Mouse (Mus musculus) embryonic facial prominence, embryonic 11.5 days (tissue): ENCODE data around the gene Dnaja4. TPM values are rescaled to one million over a fixed set of nuclear protein-coding genes. Genes with fewer than 3 reads are reported as not detected.

Source experiments
- ATAC-seq: fragments of 200-750 bp; cut with Nextera tagmentation; replicated peaks from 2 replicates; pipeline ENCODE4 v1.8.0; 2017; ENCODE audit warnings: low read depth; ENCODE audit not compliant: insufficient number of reproducible peaks, low FRiP score, low TSS enrichment
- DNase-seq: peaks from one replicate; pipeline ENCODE4 v3.0.0-alpha.2; 2015; ENCODE audit warnings: low spot score
- H3K27ac ChIP-seq: fragments of 300-500 bp; sonication (generic); replicated peaks from 2 replicates; pipeline ENCODE4 v1.5.1; 2014; ENCODE audit warnings: mild to moderate bottlenecking, low read depth, low read length, control low read depth
- H3K27me3 ChIP-seq: fragments of 300-500 bp; sonication (generic); 2 replicates; pipeline ENCODE4 v1.6.1; 2014; ENCODE audit warnings: mild to moderate bottlenecking, low read length, moderate library complexity, mixed read lengths; ENCODE audit not compliant: control insufficient read depth, insufficient read depth
- H3K36me3 ChIP-seq: fragments of 300-500 bp; sonication (generic); replicated peaks from 2 replicates; pipeline ENCODE4 v1.6.1; 2014; ENCODE audit warnings: low read depth, mild to moderate bottlenecking, low read length, moderate library complexity, mixed read lengths; ENCODE audit not compliant: control insufficient read depth, insufficient read depth
- H3K4me1 ChIP-seq: fragments of 300-500 bp; sonication (generic); 2 replicates; pipeline ENCODE4 v1.6.1; 2014; ENCODE audit warnings: low read length, mixed read lengths; ENCODE audit not compliant: control insufficient read depth, insufficient read depth
- H3K4me2 ChIP-seq: fragments of 300-500 bp; sonication (generic); 2 replicates; pipeline ENCODE4 v1.6.1; 2014; ENCODE audit warnings: low read depth, mild to moderate bottlenecking, control low read depth, low read length, moderate library complexity
- H3K4me3 ChIP-seq: fragments of 300-500 bp; sonication (generic); 2 replicates; pipeline ENCODE4 v1.5.1; 2014; ENCODE audit warnings: low read depth, low read length, control low read depth
- H3K9ac ChIP-seq: fragments of 300-500 bp; sonication (generic); replicated peaks from 2 replicates; pipeline ENCODE4 v1.6.1; 2014; ENCODE audit warnings: mild to moderate bottlenecking, control low read depth, low read length
- H3K9me3 ChIP-seq: fragments of 300-500 bp; sonication (generic); replicated peaks from 2 replicates; pipeline ENCODE4 v1.6.1; 2016; ENCODE audit warnings: mild to moderate bottlenecking, low read length, inconsistent platforms, mixed read lengths; ENCODE audit not compliant: control insufficient read depth
- WGBS: fragments of 180-500 bp; shearing (Covaris S2); extraction: QIAGEN DNeasy Blood & Tissue Kit; methylation state at CpG from one replicate; pipeline ENCODE4 v1.1.7; 2014; 5-methylcytosine and 5-hydroxymethylcytosine counted together
- polyA plus RNA-seq: library from polyadenylated mRNA; unstranded; fragments of >200 nt; fragmentation: Nextera tagmentation; extraction: Ambion mirVana; gene quantifications from 2 replicates; pipeline ENCODE4 v1.2.1, GENCODE M21; 2014

Gene Dnaja4
- polyA plus RNA-seq, 1 experiment from 2014 or later: 4.7 TPM

DNA sequence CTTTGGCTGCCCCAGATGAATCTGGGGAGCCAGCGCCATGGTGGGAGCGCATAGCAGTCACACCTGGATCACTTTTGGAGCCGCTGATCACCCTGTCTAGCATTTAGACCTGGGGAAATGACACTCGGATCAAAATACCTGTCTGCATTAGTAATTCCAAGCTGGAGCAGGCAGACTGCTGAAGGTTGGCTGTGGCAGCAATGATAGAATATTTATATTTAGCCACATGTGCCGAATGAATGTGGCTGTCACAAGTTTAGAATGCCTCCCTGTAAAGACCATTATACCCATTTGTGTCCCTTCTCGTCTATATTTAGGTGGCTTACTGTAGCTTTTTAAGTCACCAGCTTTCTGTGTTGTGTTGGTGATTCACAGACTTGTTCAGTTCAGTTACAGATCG lies 2.1 kb downstream of the Dnaja4 start:
- H3K4me2 ChIP-seq: no peak overlapping the region

GRCm38 (mm10) chr9:54702581-54702980 lies 3.9 kb downstream of the Dnaja4 start:
- Histone ChIP-seq H3K4me2 (no peak overlapping the region), H3K9ac (no peak overlapping the region), H3K9me3 (no peaks in the 10 kb centered on the region), H3K4me1 (peaks cover 3% of the 10 kb centered on the region), H3K27me3 (peaks cover 8% of the 10 kb centered on the region), H3K27ac (no peak overlapping the region), H3K4me3 (no peak overlapping the region), H3K36me3 (no peaks in the 10 kb centered on the region)
- WGBS: 82% methylated on average over 2 of the region's 2 CpGs
- no peak for ATAC-seq
- no peak for DNase-seq

More for the DNA sequence above, 2.1 kb downstream of the Dnaja4 start:
- Histone ChIP-seq H3K9me3 (no peaks in the 10 kb centered on the region), H3K4me3 (no peak overlapping the region), H3K9ac (no peak overlapping the region), H3K27me3 (peaks cover 8% of the 10 kb centered on the region), H3K4me1 (peaks cover 3% of the 10 kb centered on the region), H3K36me3 (no peaks in the 10 kb centered on the region), H3K27ac (no peak overlapping the region)
- 70% methylated on average over 7 of the region's 7 CpGs for WGBS
- no peak for ATAC-seq
- DNase-seq: no peak

DNA sequence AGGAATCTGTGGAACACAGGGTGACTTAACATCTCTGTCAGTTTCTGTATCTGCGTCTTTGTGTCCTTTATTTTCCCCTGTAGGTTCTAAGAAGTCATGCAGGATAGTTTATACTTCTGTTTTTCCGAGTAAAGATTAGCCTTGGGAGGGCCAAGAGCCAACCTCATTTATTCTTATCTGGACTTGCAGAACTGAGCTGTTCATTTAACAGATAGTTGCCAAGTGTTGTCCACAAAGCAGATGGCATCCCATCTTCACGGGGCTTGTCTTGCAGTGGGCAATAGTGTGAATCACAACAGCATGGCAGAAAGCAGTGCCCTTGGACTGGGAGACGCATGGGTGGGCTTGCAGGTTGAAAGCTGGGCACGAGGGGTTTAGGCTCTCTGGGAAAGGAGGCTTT lies 5.7 kb downstream of the Dnaja4 start:
- 84% methylated on average over 5 of the region's 5 CpGs for WGBS
- ATAC-seq (no peak), DNase-seq (no peak)
- H3K27ac ChIP-seq: no peak overlapping the region
- no peaks in the 10 kb centered on the region for H3K36me3 ChIP-seq
- 0 out of 2 replicates have a peak, but pooled peaks cover 2% of the 10 kb centered on the region for H3K27me3 ChIP-seq
- H3K4me1 ChIP-seq: peaks cover 3% of the 10 kb centered on the region
- H3K9me3 ChIP-seq: no peaks in the 10 kb centered on the region
- H3K9ac ChIP-seq: no peak overlapping the region
- no peak overlapping the region for H3K4me2 ChIP-seq
- H3K4me3 ChIP-seq: no peak overlapping the region

- DNase-seq (no peak), ATAC-seq (no peak)
- H3K27me3 ChIP-seq: no peaks in the 10 kb centered on the region
- H3K9me3 ChIP-seq: no peaks in the 10 kb centered on the region
- no peaks in the 10 kb centered on the region for H3K36me3 ChIP-seq
- no peak overlapping the region for H3K4me3 ChIP-seq
- WGBS: 65% methylated on average over 1 of the region's 1 CpGs
- H3K4me2 ChIP-seq: no peak overlapping the region
- H3K4me1 ChIP-seq: no peaks in the 10 kb centered on the region
- H3K27ac ChIP-seq: no peak overlapping the region
- no peak overlapping the region for H3K9ac ChIP-seq
Observed at GRCm38 (mm10) chr9:54705561-54705960, 6.9 kb downstream of the Dnaja4 start.

GRCm38 (mm10) chr9:54707288-54707999 lies 8.8 kb downstream of the Dnaja4 start:
- Histone ChIP-seq H3K27ac (no peak overlapping the region), H3K36me3 (no peaks in the 10 kb centered on the region), H3K9me3 (no peaks in the 10 kb centered on the region), H3K4me2 (no peak overlapping the region), H3K4me1 (no peaks in the 10 kb centered on the region), H3K27me3 (no peaks in the 10 kb centered on the region), H3K4me3 (no peak overlapping the region), H3K9ac (no peak overlapping the region)
- DNase-seq (no peak), ATAC-seq (no peak)
- 65% methylated on average over 8 of the region's 8 CpGs for WGBS

DNA sequence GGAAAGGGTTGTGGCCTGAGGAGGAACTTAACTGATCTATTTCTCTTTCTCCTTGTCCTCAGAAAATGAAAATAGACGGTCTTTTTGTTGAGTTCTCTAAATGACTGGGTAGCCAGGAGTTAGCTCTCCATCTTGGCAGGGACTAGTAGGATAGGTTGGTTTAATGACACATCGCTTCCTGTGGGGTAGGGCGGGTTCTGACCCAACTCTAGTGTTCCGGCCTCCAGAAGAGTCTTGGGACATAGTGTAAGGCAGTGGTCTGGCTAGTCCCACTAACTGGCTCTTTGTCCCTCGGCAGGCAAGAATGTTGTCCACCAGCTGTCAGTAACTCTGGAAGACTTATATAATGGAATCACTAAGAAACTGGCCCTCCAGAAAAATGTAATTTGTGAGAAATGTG lies 9.4 kb downstream of the Dnaja4 start:
- no peak for DNase-seq
- H3K27ac ChIP-seq: no peak overlapping the region
- H3K4me3 ChIP-seq: no peak overlapping the region
- no peak overlapping the region for H3K9ac ChIP-seq
- no peak overlapping the region for H3K4me2 ChIP-seq
- no peaks in the 10 kb centered on the region for H3K36me3 ChIP-seq
- 81% methylated on average over 5 of the region's 5 CpGs for WGBS
- no peaks in the 10 kb centered on the region for H3K4me1 ChIP-seq
- no peak for ATAC-seq
- H3K9me3 ChIP-seq: no peaks in the 10 kb centered on the region
- no peaks in the 10 kb centered on the region for H3K27me3 ChIP-seq

DNA sequence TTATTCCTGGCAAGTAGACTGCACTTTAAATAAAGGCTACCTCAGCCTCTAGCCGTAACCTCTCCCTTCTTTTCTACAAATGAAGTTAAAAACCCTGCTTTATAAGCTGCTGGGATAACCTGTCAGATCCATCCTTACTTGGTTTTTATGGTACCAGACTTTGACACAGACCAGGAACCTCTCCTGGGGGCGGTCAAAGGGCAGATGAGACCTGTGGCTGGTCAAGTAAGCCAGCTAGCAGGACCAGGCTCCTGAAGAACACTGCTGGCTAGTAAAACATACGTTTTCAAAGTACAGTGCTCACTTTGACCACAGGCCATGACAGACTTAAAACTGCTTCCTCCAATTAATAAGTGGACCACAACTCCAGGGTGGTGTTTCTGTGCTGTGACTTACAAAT lies 17.1 kb downstream of the Dnaja4 start:
- WGBS: 92% methylated on average over 3 of the region's 3 CpGs
- Histone ChIP-seq H3K4me2 (no peak overlapping the region), H3K4me3 (no peak overlapping the region), H3K9me3 (no peaks in the 10 kb centered on the region), H3K27me3 (no peaks in the 10 kb centered on the region), H3K4me1 (no peaks in the 10 kb centered on the region), H3K27ac (no peak overlapping the region), H3K36me3 (peaks cover 5% of the 10 kb centered on the region), H3K9ac (no peak overlapping the region)
- DNase-seq (no peak), ATAC-seq (no peak)

DNA sequence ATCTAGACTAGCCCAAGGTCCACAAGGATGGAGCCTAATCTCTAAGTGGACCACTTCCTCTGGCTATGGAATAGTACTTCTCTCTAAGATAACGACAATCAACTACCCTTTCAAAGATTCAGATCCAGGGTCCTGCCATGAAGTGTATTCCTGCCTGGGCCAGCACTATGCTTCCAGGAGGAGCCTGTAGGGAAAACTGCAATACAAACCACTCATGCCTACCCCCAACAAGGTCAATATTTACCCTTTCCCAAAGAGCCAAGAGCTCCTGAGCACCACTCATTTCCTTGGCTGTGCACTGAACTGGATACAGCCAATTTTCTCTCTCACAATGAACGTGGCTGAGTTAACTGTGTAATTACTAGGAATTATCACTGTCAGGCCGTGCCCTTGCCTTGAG lies 18.9 kb downstream of the Dnaja4 start:
- Histone ChIP-seq H3K9ac (no peak overlapping the region), H3K27ac (no peak overlapping the region), H3K4me1 (no peaks in the 10 kb centered on the region), H3K4me3 (no peak overlapping the region), H3K4me2 (no peak overlapping the region), H3K9me3 (no peaks in the 10 kb centered on the region), H3K36me3 (peaks cover 5% of the 10 kb centered on the region), H3K27me3 (no peaks in the 10 kb centered on the region)
- DNase-seq (no peak), ATAC-seq (no peak)
- 70% methylated on average over 3 of the region's 3 CpGs for WGBS
